Mouse (Mus musculus) heart, embryonic 11.5 days (tissue): ENCODE measurements at regions not wholly inside any gene's neighbourhood (a gene's known extent, or its start where the extent isn't known, plus 50 kb on each side); places are given as distances from the start of the nearest gene placed in this dataset.

Experiments
- ATAC-seq: fragments of 200-750 bp; cut with Nextera tagmentation; replicated peaks from 2 replicates; pipeline ENCODE4 v1.8.0; 2017; ENCODE audit warnings: moderate library complexity; ENCODE audit not compliant: insufficient number of reproducible peaks, low FRiP score, low TSS enrichment
- H3K27ac ChIP-seq: fragments of 300-500 bp; sonication (generic); 2 replicates; pipeline ENCODE4 v1.5.1; 2014; ENCODE audit warnings: mild to moderate bottlenecking, low read depth, low read length
- H3K27me3 ChIP-seq: fragments of 300-500 bp; sonication (generic); 2 replicates; pipeline ENCODE4 v1.6.1; 2014; ENCODE audit warnings: mild to moderate bottlenecking, low read length, mixed read lengths; ENCODE audit not compliant: control insufficient read depth, insufficient read depth
- H3K36me3 ChIP-seq: fragments of 300-500 bp; sonication (generic); 2 replicates; pipeline ENCODE4 v1.6.1; 2014; ENCODE audit warnings: mild to moderate bottlenecking, low read length, moderate library complexity, mixed read lengths; ENCODE audit not compliant: control insufficient read depth, insufficient read depth
- H3K4me1 ChIP-seq: fragments of 300-500 bp; sonication (generic); 2 replicates; pipeline ENCODE4 v1.6.1; 2014; ENCODE audit warnings: low read length; ENCODE audit not compliant: control insufficient read depth, insufficient read depth
- H3K4me2 ChIP-seq: fragments of 300-500 bp; sonication (generic); 2 replicates; pipeline ENCODE4 v1.6.1; 2014; ENCODE audit warnings: mild to moderate bottlenecking, moderate library complexity
- H3K4me3 ChIP-seq: fragments of 300-500 bp; sonication (generic); 2 replicates; pipeline ENCODE4 v1.5.1; 2014; ENCODE audit warnings: low read depth, low read length
- H3K9ac ChIP-seq: fragments of 300-500 bp; sonication (generic); 2 replicates; pipeline ENCODE4 v1.6.1; 2014; ENCODE audit warnings: mild to moderate bottlenecking, low read depth, low read length, moderate library complexity
- H3K9me3 ChIP-seq: fragments of 300-500 bp; sonication (generic); replicated peaks from 2 replicates; pipeline ENCODE4 v1.6.1; 2016; ENCODE audit warnings: low read length; ENCODE audit not compliant: control insufficient read depth
- WGBS: fragments of 180-500 bp; shearing (Covaris S2); extraction: QIAGEN DNeasy Blood & Tissue Kit; methylation state at CpG from one replicate; pipeline ENCODE4 v1.1.7; 2014; ENCODE audit not compliant: insufficient replicate concordance; 5-methylcytosine and 5-hydroxymethylcytosine counted together

GRCm38 (mm10) chr8:113531116-113531665 lies 104.2 kb upstream of the Mon1b start:
- Histone ChIP-seq H3K36me3 (no peaks in the 10 kb centered on the region), H3K9me3 (no peaks in the 10 kb centered on the region), H3K4me2 (no peak overlapping the region), H3K9ac (no peak overlapping the region), H3K27ac (no peak overlapping the region), H3K27me3 (no peaks in the 10 kb centered on the region), H3K4me3 (no peak overlapping the region), H3K4me1 (no peaks in the 10 kb centered on the region)
- ATAC-seq = no peak
- WGBS = 47% methylated on average over 10 of the region's 10 CpGs

GRCm38 (mm10) chr8:113532881-113533280 lies 102.5 kb upstream of the Mon1b start:
- H3K9me3 ChIP-seq = no peaks in the 10 kb centered on the region
- no peak overlapping the region for H3K27ac ChIP-seq
- no peak overlapping the region for H3K9ac ChIP-seq
- no peak overlapping the region for H3K4me3 ChIP-seq
- no peaks in the 10 kb centered on the region for H3K36me3 ChIP-seq
- H3K27me3 ChIP-seq = no peaks in the 10 kb centered on the region
- H3K4me1 ChIP-seq = no peaks in the 10 kb centered on the region
- no peak for ATAC-seq
- WGBS = 53% methylated on average over 4 of the region's 4 CpGs
- H3K4me2 ChIP-seq = no peak overlapping the region

- no peaks in the 10 kb centered on the region; the same call in 1 of the 2 replicates for H3K9me3 ChIP-seq
- H3K4me1 ChIP-seq = no peaks in the 10 kb centered on the region
- H3K4me2 ChIP-seq = no peak overlapping the region
- no peaks in the 10 kb centered on the region for H3K27me3 ChIP-seq
- no peak overlapping the region for H3K4me3 ChIP-seq
- no peaks in the 10 kb centered on the region for H3K36me3 ChIP-seq
- no peak overlapping the region for H3K9ac ChIP-seq
- no peak for ATAC-seq
- 77% methylated on average over 6 of the region's 6 CpGs for WGBS
- no peak overlapping the region for H3K27ac ChIP-seq
These were observed 94.0 kb upstream of the Mon1b start for GRCm38 (mm10) chr8:113541437-113541836.

- no peaks in the 10 kb centered on the region for H3K27me3 ChIP-seq
- no peaks in the 10 kb centered on the region for H3K4me1 ChIP-seq
- H3K27ac ChIP-seq = no peak overlapping the region
- 62% methylated on average over 3 of the region's 3 CpGs for WGBS
- no peaks in the 10 kb centered on the region for H3K36me3 ChIP-seq
- no peak overlapping the region for H3K4me3 ChIP-seq
- no peaks in the 10 kb centered on the region; the same call in 1 of the 2 replicates for H3K9me3 ChIP-seq
- ATAC-seq = no peak
- H3K4me2 ChIP-seq = no peak overlapping the region
- H3K9ac ChIP-seq = no peak overlapping the region
These were observed 93.3 kb upstream of the Mon1b start for GRCm38 (mm10) chr8:113542082-113542481.

- Histone ChIP-seq H3K4me1 (no peaks in the 10 kb centered on the region), H3K4me3 (no peak overlapping the region), H3K27ac (no peak overlapping the region), H3K4me2 (no peak overlapping the region), H3K27me3 (no peaks in the 10 kb centered on the region), H3K9ac (no peak overlapping the region), H3K36me3 (no peaks in the 10 kb centered on the region), H3K9me3 (no peaks in the 10 kb centered on the region; the same call in 1 of the 2 replicates)
- ATAC-seq = no peak
- 75% methylated on average over 2 of the region's 2 CpGs for WGBS
These were observed 92.7 kb upstream of the Mon1b start for GRCm38 (mm10) chr8:113542713-113543112.

GRCm38 (mm10) chr8:113549200-113549599 lies 86.2 kb upstream of the Mon1b start:
- H3K4me1 ChIP-seq = no peaks in the 10 kb centered on the region
- no peak for ATAC-seq
- H3K36me3 ChIP-seq = no peaks in the 10 kb centered on the region
- H3K9ac ChIP-seq = no peak overlapping the region
- no peak overlapping the region for H3K4me2 ChIP-seq
- H3K27ac ChIP-seq = no peak overlapping the region
- no peak overlapping the region for H3K4me3 ChIP-seq
- H3K9me3 ChIP-seq = peaks cover 3% of the 10 kb centered on the region
- WGBS = 78% methylated on average over 7 of the region's 7 CpGs
- no peaks in the 10 kb centered on the region for H3K27me3 ChIP-seq

- Histone ChIP-seq H3K4me3 (no peak overlapping the region), H3K9ac (no peak overlapping the region), H3K27ac (no peak overlapping the region), H3K4me1 (no peaks in the 10 kb centered on the region), H3K9me3 (peaks cover 3% of the 10 kb centered on the region), H3K27me3 (no peaks in the 10 kb centered on the region), H3K4me2 (no peak overlapping the region), H3K36me3 (no peaks in the 10 kb centered on the region)
- ATAC-seq = no peak
- WGBS = 30% methylated on average over 12 of the region's 12 CpGs
These were observed 83.7 kb upstream of the Mon1b start for GRCm38 (mm10) chr8:113551454-113552273.

GRCm38 (mm10) chr8:113552826-113553225 lies 82.6 kb upstream of the Mon1b start:
- H3K4me1 ChIP-seq = no peaks in the 10 kb centered on the region
- no peak overlapping the region for H3K27ac ChIP-seq
- H3K4me2 ChIP-seq = no peak overlapping the region
- no peak overlapping the region for H3K9ac ChIP-seq
- H3K4me3 ChIP-seq = no peak overlapping the region
- H3K36me3 ChIP-seq = no peaks in the 10 kb centered on the region
- WGBS = 67% methylated on average over 5 of the region's 5 CpGs
- no peaks in the 10 kb centered on the region for H3K27me3 ChIP-seq
- no peak for ATAC-seq
- peaks cover 3% of the 10 kb centered on the region for H3K9me3 ChIP-seq
